Mouse (Mus musculus) kidney, adult 2 months (tissue): ENCODE measurements around the gene Cpne6.

Experiments used
- CTCF ChIP-seq: fragments of 200-500 bp; conservative IDR thresholded peaks from 2 replicates; pipeline ENCODE4 v1.5.1; 2011; ENCODE audit warnings: low read depth, mild to moderate bottlenecking, control low read depth, low read length, moderate library complexity, mixed read lengths; ENCODE audit not compliant: insufficient read depth, insufficient read length
- POLR2A ChIP-seq: fragments of 200-500 bp; IDR thresholded peaks from one replicate; pipeline ENCODE4 v1.6.1; 2011; ENCODE audit warnings: low read depth, low read length, control low read depth

DNA sequence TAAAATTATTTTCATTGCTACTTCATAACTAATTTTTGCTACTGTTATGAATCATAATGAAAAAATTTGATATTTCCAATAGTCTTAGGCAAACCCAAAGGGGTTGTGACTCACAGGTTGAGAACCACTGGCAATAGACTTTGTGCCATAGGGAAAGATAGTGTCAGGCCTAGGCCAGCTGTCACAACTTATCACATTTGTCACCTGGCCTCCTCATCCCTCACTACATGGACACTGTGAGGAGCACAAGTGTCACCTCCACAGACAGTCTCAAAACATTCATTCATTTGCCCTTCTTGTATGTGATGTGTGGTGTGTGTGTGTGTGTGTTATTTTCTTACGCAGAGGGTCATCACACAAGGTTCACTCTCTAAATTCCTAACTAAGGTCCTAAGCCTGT is 32.8 kb upstream of the Cpne6 start:
- TF ChIP-seq CTCF (no peak), POLR2A (no peak)
